Mouse (Mus musculus) midbrain, embryonic 16.5 days (tissue): ENCODE results near the gene Tefm. TPM values are rescaled to one million over a fixed set of nuclear protein-coding genes. Genes with fewer than 3 reads are reported as not detected.
A peak's percentile ranks its signal among the peaks of the same experiment; 100 is the strongest.

ENCODE experiments used
- ATAC-seq: fragments of 200-750 bp; cut with Nextera tagmentation; 2 replicates; pipeline ENCODE4 v1.8.0; 2017; ENCODE audit warnings: moderate TSS enrichment
- H3K27ac ChIP-seq: fragments of 300-500 bp; sonication (generic); 2 replicates; pipeline ENCODE4 v1.5.1; 2014; ENCODE audit warnings: mild to moderate bottlenecking, low read length, mixed read lengths
- H3K27me3 ChIP-seq: fragments of 300-500 bp; sonication (generic); 2 replicates; pipeline ENCODE4 v1.6.1; 2014; ENCODE audit warnings: low read depth, low read length, mixed read lengths; ENCODE audit not compliant: control insufficient read depth, insufficient read depth
- H3K36me3 ChIP-seq: fragments of 300-500 bp; sonication (generic); 2 replicates; pipeline ENCODE4 v1.6.1; 2014; ENCODE audit warnings: mild to moderate bottlenecking, low read length, moderate library complexity, mixed read lengths; ENCODE audit not compliant: control insufficient read depth, insufficient read depth
- H3K4me1 ChIP-seq: fragments of 300-500 bp; sonication (generic); 2 replicates; pipeline ENCODE4 v1.6.1; 2014; ENCODE audit warnings: mild to moderate bottlenecking, low read length, mixed read lengths; ENCODE audit not compliant: control insufficient read depth, insufficient read depth
- H3K4me2 ChIP-seq: fragments of 300-500 bp; sonication (generic); 2 replicates; pipeline ENCODE4 v1.6.1; 2014; ENCODE audit warnings: mild to moderate bottlenecking, low read length, mixed read lengths
- H3K4me3 ChIP-seq: fragments of 300-500 bp; sonication (generic); 2 replicates; pipeline ENCODE4 v1.5.1; 2014; ENCODE audit warnings: low read depth, mild to moderate bottlenecking, low read length, moderate library complexity, mixed read lengths
- H3K9ac ChIP-seq: fragments of 300-500 bp; sonication (generic); 2 replicates; pipeline ENCODE4 v1.6.1; 2014; ENCODE audit warnings: low read depth, low read length, mixed read lengths
- H3K9me3 ChIP-seq: fragments of 300-500 bp; sonication (generic); replicated peaks from 2 replicates; pipeline ENCODE4 v1.6.1; 2014; ENCODE audit warnings: mild to moderate bottlenecking, low read length, mixed read lengths; ENCODE audit not compliant: control insufficient read depth, poor library complexity, severe bottlenecking
- WGBS: fragments of 180-500 bp; shearing (Covaris S2); extraction: QIAGEN DNeasy Blood & Tissue Kit; methylation state at CpG from one replicate; pipeline ENCODE4 v1.1.7; 2014; 5-methylcytosine and 5-hydroxymethylcytosine counted together
- polyA plus RNA-seq: library from polyadenylated mRNA; unstranded; fragments of >200 nt; fragmentation: Nextera tagmentation; extraction: Ambion mirVana; gene quantifications from 2 replicates; pipeline ENCODE4 v1.2.1, GENCODE M21; 2015

The Tefm gene
- polyA plus RNA-seq, 1 experiment from 2014 or later, result 22.2 TPM

- no peak overlapping the region for H3K4me2 ChIP-seq
Measured at GRCm38 (mm10) chr11:80163362-80164116, 21.6 kb upstream of the Tefm start.

GRCm38 (mm10) chr11:80161041-80161440, 19.1 kb upstream of the Tefm start:
- Histone ChIP-seq H3K9ac (no peak overlapping the region), H3K4me2 (no peak overlapping the region), H3K4me1 (no peaks in the 10 kb centered on the region), H3K4me3 (no peak overlapping the region), H3K9me3 (no peaks in the 10 kb centered on the region), H3K36me3 (no peaks in the 10 kb centered on the region), H3K27ac (no peak overlapping the region), H3K27me3 (no peaks in the 10 kb centered on the region)
- no peak for ATAC-seq
- 91% methylated on average over 4 of the region's 4 CpGs for WGBS

More at GRCm38 (mm10) chr11:80163362-80164116, 21.6 kb upstream of the Tefm start:
- WGBS, result 80% methylated on average over 7 of the region's 7 CpGs
- Histone ChIP-seq H3K4me3 (no peak overlapping the region), H3K27me3 (no peaks in the 10 kb centered on the region), H3K36me3 (no peaks in the 10 kb centered on the region), H3K4me1 (no peaks in the 10 kb centered on the region), H3K9ac (no peak overlapping the region), H3K27ac (no peak overlapping the region), H3K9me3 (no peaks in the 10 kb centered on the region)
- no peak for ATAC-seq

GRCm38 (mm10) chr11:80159018-80159417, 17.0 kb upstream of the Tefm start:
- Histone ChIP-seq H3K9me3 (no peaks in the 10 kb centered on the region; the same call in 1 of the 2 replicates), H3K4me3 (no peak overlapping the region), H3K27me3 (peaks cover 17% of the 10 kb centered on the region), H3K27ac (no peak overlapping the region), H3K4me2 (no peak overlapping the region), H3K9ac (no peak overlapping the region), H3K4me1 (peaks cover 4% of the 10 kb centered on the region; the same call in 1 of the 2 replicates), H3K36me3 (no peaks in the 10 kb centered on the region)
- no peak for ATAC-seq
- 84% methylated on average over 7 of the region's 7 CpGs for WGBS

- no peak overlapping the region for H3K4me2 ChIP-seq
- no peak overlapping the region for H3K9ac ChIP-seq
- peaks cover 35% of the 10 kb centered on the region for H3K27me3 ChIP-seq
- WGBS, result 84% methylated on average over 4 of the region's 4 CpGs
- no peak overlapping the region for H3K27ac ChIP-seq
- ATAC-seq, result no peak
- H3K9me3 ChIP-seq, result no peaks in the 10 kb centered on the region; the same call in 1 of the 2 replicates
- peaks cover 7% of the 10 kb centered on the region; the same call in 1 of the 2 replicates for H3K4me1 ChIP-seq
- H3K36me3 ChIP-seq, result no peaks in the 10 kb centered on the region
- H3K4me3 ChIP-seq, result no peak overlapping the region
Measured at GRCm38 (mm10) chr11:80156841-80157240, 14.9 kb upstream of the Tefm start.

GRCm38 (mm10) chr11:80155961-80156360, 14.0 kb upstream of the Tefm start:
- Histone ChIP-seq H3K4me1 (peaks cover 7% of the 10 kb centered on the region; the same call in 1 of the 2 replicates), H3K36me3 (no peaks in the 10 kb centered on the region), H3K9ac (no peak overlapping the region), H3K27me3 (peaks cover 38% of the 10 kb centered on the region), H3K27ac (no peak overlapping the region), H3K4me3 (no peak overlapping the region), H3K9me3 (no peaks in the 10 kb centered on the region; the same call in 1 of the 2 replicates), H3K4me2 (no peak overlapping the region)
- no peak for ATAC-seq
- WGBS, result 95% methylated on average over 4 of the region's 4 CpGs

- no peak for ATAC-seq
Measured at GRCm38 (mm10) chr11:80155541-80155940, 13.6 kb upstream of the Tefm start.

GRCm38 (mm10) chr11:80154501-80154900, 12.5 kb upstream of the Tefm start:
- Histone ChIP-seq H3K9ac (peak overlapping the region; percentile 59), H3K4me2 (peak overlapping the region; percentile 78), H3K27me3 (peaks cover 38% of the 10 kb centered on the region), H3K4me3 (peak overlapping the region; percentile 49), H3K27ac (no peak overlapping the region), H3K36me3 (no peaks in the 10 kb centered on the region), H3K4me1 (peaks cover 7% of the 10 kb centered on the region; the same call in 1 of the 2 replicates), H3K9me3 (no peaks in the 10 kb centered on the region; the same call in 1 of the 2 replicates)
- no peak for ATAC-seq
- WGBS, result 25% methylated on average over 25 of the region's 25 CpGs

More at GRCm38 (mm10) chr11:80155541-80155940, 13.6 kb upstream of the Tefm start:
- Histone ChIP-seq H3K27me3 (peaks cover 38% of the 10 kb centered on the region), H3K4me3 (no peak overlapping the region), H3K27ac (no peak overlapping the region), H3K4me2 (no peak overlapping the region), H3K9ac (no peak overlapping the region), H3K9me3 (no peaks in the 10 kb centered on the region; the same call in 1 of the 2 replicates), H3K36me3 (no peaks in the 10 kb centered on the region), H3K4me1 (peaks cover 7% of the 10 kb centered on the region; the same call in 1 of the 2 replicates)
- 92% methylated on average over 8 of the region's 8 CpGs for WGBS

GRCm38 (mm10) chr11:80153857-80154495, 12.0 kb upstream of the Tefm start, which contains the start of gene Adap2:
TSS of gene Adap2 (plus strand) at chr11:80154105.
- Histone ChIP-seq H3K27ac (no peak within 1 kb of the TSS), H3K9me3 (no peaks in the 10 kb centered on the region; the same call in 1 of the 2 replicates), H3K9ac (peak within 1 kb of the TSS; percentile 59), H3K4me2 (peak within 1 kb of the TSS; percentile 78), H3K36me3 (no peaks in the 10 kb centered on the region), H3K4me1 (peaks cover 7% of the 10 kb centered on the region; the same call in 1 of the 2 replicates), H3K4me3 (peak within 1 kb of the TSS; percentile 49), H3K27me3 (peaks cover 38% of the 10 kb centered on the region)
- 1% methylated on average over 47 of the region's 47 CpGs for WGBS
- ATAC-seq, result peak; percentile 42; the same call in 1 of the 2 replicates
